In the genomic region with DNA sequence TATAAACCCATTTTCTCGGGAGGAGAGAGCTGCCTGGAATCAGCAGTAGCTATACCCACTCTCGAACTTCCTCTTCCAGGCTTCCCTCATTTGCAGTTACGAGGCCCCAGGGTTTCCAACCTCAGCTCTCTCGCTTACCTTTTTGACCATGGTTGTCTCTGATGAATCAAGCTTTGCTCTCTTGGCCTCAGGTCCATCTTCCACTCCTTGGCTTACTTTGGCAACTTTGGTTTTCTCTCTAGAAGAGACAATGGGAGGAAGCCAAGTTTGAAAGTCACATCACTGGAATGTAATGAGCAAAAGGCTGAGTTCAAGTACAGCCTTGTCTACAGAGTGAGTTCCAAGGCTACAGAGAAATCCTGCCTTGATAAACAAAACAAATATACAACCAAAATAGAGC, we compare ENCODE assay signal across 19 mouse cellular contexts. TPM values are rescaled to one million over a fixed set of nuclear protein-coding genes. Genes with fewer than 3 reads are reported as not detected.
DNase-seq lines count a peak whose midpoint lies in the region; ATAC-seq and TF ChIP-seq lines count a peak whose summit lies in the region.
"Had no signal": no experiment of that assay in that cellular context is flagged by ENCODE, and none has a peak within 500 bp of the region (broad histone marks: within the 10 kb centered on the region; RNA-seq: fewer than 3 reads in every experiment).

No protein-coding gene starts in this region.

- no peak for ATAC-seq in forebrain, embryonic 12.5 days (ENCODE audit: low FRiP score)
- ATAC-seq in forebrain, postnatal 0 days = no peak
- no peak for ATAC-seq in kidney, embryonic 15.5 days (replicated peaks; ENCODE audit: low FRiP score)
- no peak for ATAC-seq in intestine, postnatal 0 days

- no peaks in the 10 kb centered on the region for H3K9me3 ChIP-seq in forebrain, embryonic 12.5 days
- no peaks in the 10 kb centered on the region for H3K9me3 ChIP-seq in forebrain, postnatal 0 days (ENCODE audit: low read length)
- no peaks in the 10 kb centered on the region for H3K9me3 ChIP-seq in kidney, embryonic 15.5 days (replicated peaks)
- no peaks in the 10 kb centered on the region for H3K9me3 ChIP-seq in ES-Bruce4 (replicated peaks; ENCODE audit: control insufficient read depth, insufficient read depth, low read length, poor library complexity, severe bottlenecking)
- H3K9me3 ChIP-seq in intestine, postnatal 0 days (ENCODE audit: control insufficient read depth) = no peaks in the 10 kb centered on the region
- no peaks in the 10 kb centered on the region for H3K9me3 ChIP-seq in hindbrain, embryonic 10.5 days
- H3K9me3 ChIP-seq: embryonic facial prominence, embryonic 10.5 days; limb, embryonic 10.5 days; liver, embryonic 13.5 days; neural tube, embryonic 12.5 days had no signal

- peaks cover 86% of the 10 kb centered on the region for H3K36me3 ChIP-seq in forebrain, embryonic 12.5 days (replicated peaks)
- H3K36me3 ChIP-seq in forebrain, postnatal 0 days (ENCODE audit: insufficient read depth) = peaks cover 51% of the 10 kb centered on the region
- peaks cover 96% of the 10 kb centered on the region for H3K36me3 ChIP-seq in kidney, embryonic 15.5 days
- peaks cover 88% of the 10 kb centered on the region for H3K36me3 ChIP-seq in ES-Bruce4 (ENCODE audit: control insufficient read depth, insufficient read depth, low read length, poor library complexity, severe bottlenecking)
- peaks cover 25% of the 10 kb centered on the region for H3K36me3 ChIP-seq in intestine, postnatal 0 days (ENCODE audit: control insufficient read depth, insufficient read depth)
- H3K36me3 ChIP-seq in hindbrain, embryonic 10.5 days = peaks cover 98% of the 10 kb centered on the region

- no peak for TF ChIP-seq CTCF in forebrain, postnatal 0 days (IDR thresholded peaks at IDR 0.05; ENCODE audit: low read depth)
- TF ChIP-seq CTCF in ES-Bruce4 (IDR thresholded peaks at IDR 0.05; ENCODE audit: low read depth, low read length) = no peak
- no peak for TF ChIP-seq CTCF in intestine, postnatal 0 days (IDR thresholded peaks at IDR 0.05; ENCODE audit: low read depth)

- no peak overlapping the region for H3K4me3 ChIP-seq in forebrain, embryonic 12.5 days (replicated peaks)
- H3K4me3 ChIP-seq in forebrain, postnatal 0 days (ENCODE audit: low read depth, low read length) = no peak overlapping the region
- H3K4me3 ChIP-seq in kidney, embryonic 15.5 days (replicated peaks) = no peak overlapping the region
- H3K4me3 ChIP-seq in ES-Bruce4 (ENCODE audit: low read depth, low read length) = no peak overlapping the region
- H3K4me3 ChIP-seq in intestine, postnatal 0 days (ENCODE audit: low read depth, low read length) = no peak overlapping the region
- H3K4me3 ChIP-seq in hindbrain, embryonic 10.5 days = no peak overlapping the region
- H3K4me3 ChIP-seq: embryonic facial prominence, embryonic 10.5 days; erythroblast, embryonic 14.5 days; layer of hippocampus, adult 2 months; limb, embryonic 10.5 days; liver, embryonic 13.5 days; neural tube, embryonic 12.5 days had no signal

- no peak for DNase-seq in forebrain, postnatal 0 days
- peak; percentile 17 to 26 for DNase-seq in kidney, postnatal 36 days
- no peak for DNase-seq in ovary, adult 18-20 months (ENCODE audit: low spot score)
- no peak for DNase-seq in hindbrain, embryonic 10.5 days (ENCODE audit: low spot score)
- DNase-seq: cerebellum, postnatal 36 days; gastrocnemius, postnatal 14 days; liver, embryonic 13.5 days; right cerebral cortex, postnatal 14 days; thymus, adult 2 months had no signal

- 75% methylated on average over 4 of the region's 4 CpGs for WGBS in forebrain, embryonic 12.5 days
- 80% methylated on average over 4 of the region's 4 CpGs for WGBS in forebrain, postnatal 0 days
- WGBS in kidney, embryonic 15.5 days = 57% methylated on average over 4 of the region's 4 CpGs
- 67% methylated on average over 4 of the region's 4 CpGs for WGBS in intestine, postnatal 0 days
- WGBS in hindbrain, embryonic 10.5 days = 82% methylated on average over 4 of the region's 4 CpGs

- no peak for TF ChIP-seq POLR2A in ES-Bruce4 (IDR thresholded peaks at IDR 0.05; ENCODE audit: insufficient read depth, low read length)

- peak overlapping the region; percentile 79; the same call in 1 of the 2 replicates for H3K27ac ChIP-seq in forebrain, embryonic 12.5 days
- no peak overlapping the region for H3K27ac ChIP-seq in forebrain, postnatal 0 days (ENCODE audit: low read depth, low read length)
- H3K27ac ChIP-seq in kidney, embryonic 15.5 days = no peak overlapping the region
- H3K27ac ChIP-seq in ES-Bruce4 (ENCODE audit: insufficient read depth, low read length) = peak overlapping the region; percentile 79
- H3K27ac ChIP-seq in intestine, postnatal 0 days (ENCODE audit: low read depth, low read length) = peak overlapping the region; percentile 87
- H3K27ac ChIP-seq in hindbrain, embryonic 10.5 days = no peak overlapping the region
- H3K27ac ChIP-seq: embryonic facial prominence, embryonic 10.5 days; hindbrain, embryonic 14.5 days; layer of hippocampus, adult 2 months; liver, embryonic 13.5 days had no signal

- H3K4me2 ChIP-seq in forebrain, embryonic 12.5 days = no peak overlapping the region
- no peak overlapping the region for H3K4me2 ChIP-seq in forebrain, postnatal 0 days (ENCODE audit: low read depth)
- H3K4me2 ChIP-seq in kidney, embryonic 15.5 days = no peak overlapping the region
- no peak overlapping the region for H3K4me2 ChIP-seq in intestine, postnatal 0 days (replicated peaks; ENCODE audit: low read depth)
- H3K4me2 ChIP-seq: hindbrain, embryonic 14.5 days; liver, embryonic 13.5 days; neural tube, embryonic 12.5 days had no signal

- no peak overlapping the region for H3K9ac ChIP-seq in forebrain, embryonic 12.5 days
- H3K9ac ChIP-seq in forebrain, postnatal 0 days = no peak overlapping the region
- H3K9ac ChIP-seq in kidney, embryonic 15.5 days = no peak overlapping the region
- no peak overlapping the region for H3K9ac ChIP-seq in ES-Bruce4 (ENCODE audit: low read depth, poor library complexity, severe bottlenecking)
- no peak overlapping the region for H3K9ac ChIP-seq in intestine, postnatal 0 days (ENCODE audit: low read depth, low read length)
- H3K9ac ChIP-seq: hindbrain, embryonic 14.5 days; liver, embryonic 13.5 days; neural tube, embryonic 12.5 days had no signal

- no peak for TF ChIP-seq EP300 in ES-Bruce4 (IDR thresholded peaks at IDR 0.05; ENCODE audit: insufficient read depth, low read depth, low read length)

- no peaks in the 10 kb centered on the region for H3K27me3 ChIP-seq in forebrain, embryonic 12.5 days
- no peaks in the 10 kb centered on the region for H3K27me3 ChIP-seq in forebrain, postnatal 0 days (ENCODE audit: insufficient read depth, low read length)
- no peaks in the 10 kb centered on the region for H3K27me3 ChIP-seq in kidney, embryonic 15.5 days
- H3K27me3 ChIP-seq in ES-Bruce4 (ENCODE audit: control insufficient read depth, insufficient read depth, low read length, poor library complexity, severe bottlenecking) = no peaks in the 10 kb centered on the region
- no peaks in the 10 kb centered on the region for H3K27me3 ChIP-seq in intestine, postnatal 0 days (replicated peaks; ENCODE audit: control insufficient read depth, insufficient read depth, low read length)
- peaks cover 33% of the 10 kb centered on the region for H3K27me3 ChIP-seq in hindbrain, embryonic 10.5 days (ENCODE audit: insufficient read depth, poor library complexity, severe bottlenecking)
- H3K27me3 ChIP-seq: liver, embryonic 13.5 days; neural tube, embryonic 12.5 days had no signal

- H3K4me1 ChIP-seq in forebrain, embryonic 12.5 days = peaks cover 30% of the 10 kb centered on the region
- H3K4me1 ChIP-seq in forebrain, postnatal 0 days (ENCODE audit: insufficient read depth) = no peaks in the 10 kb centered on the region
- no peaks in the 10 kb centered on the region for H3K4me1 ChIP-seq in kidney, embryonic 15.5 days
- peaks cover 2% of the 10 kb centered on the region for H3K4me1 ChIP-seq in ES-Bruce4 (ENCODE audit: control insufficient read depth, insufficient read depth, low read length)
- H3K4me1 ChIP-seq in intestine, postnatal 0 days (replicated peaks; ENCODE audit: control insufficient read depth, insufficient read depth, low read length) = peaks cover 8% of the 10 kb centered on the region; the same call in 1 of the 2 replicates
- H3K4me1 ChIP-seq in hindbrain, embryonic 10.5 days (replicated peaks) = peaks cover 33% of the 10 kb centered on the region

RNA-seq across cellular contexts. Expression of a gene that starts 20.9 kb away (rescaled TPM):
- 403 and 415 TPM in 2 replicates for polyA plus RNA-seq in forebrain, embryonic 12.5 days (2016; fragmentation: Nextera tagmentation; extraction: Ambion mirVana)
- 114 and 122 TPM in 2 replicates for total RNA-seq in forebrain, postnatal 0 days (2014; rRNA removed)
- 197 and 211 TPM in 2 replicates for polyA plus RNA-seq in forebrain, postnatal 0 days (2015; fragmentation: Nextera tagmentation; extraction: Ambion mirVana)
- 327 and 334 TPM in 2 replicates for polyA plus RNA-seq in kidney, embryonic 15.5 days (2015; fragmentation: Nextera tagmentation; extraction: Ambion mirVana)
- polyA plus RNA-seq in ES-Bruce4 (2011; ENCODE audit: insufficient read depth, insufficient read length, low read depth, missing spikeins) = 256 and 263 TPM in 2 replicates
- polyA plus RNA-seq in intestine, postnatal 0 days (2015; fragmentation: Nextera tagmentation; extraction: Ambion mirVana) = 90.7 and 91.5 TPM in 2 replicates
- polyA plus RNA-seq in hindbrain, embryonic 10.5 days (2016; fragmentation: Nextera tagmentation; extraction: Ambion mirVana) = 371 and 455 TPM in 2 replicates

RNA-seq across cellular contexts. Expression of a gene that starts 34.0 kb away (rescaled TPM):
- polyA plus RNA-seq in forebrain, embryonic 12.5 days (2016; fragmentation: Nextera tagmentation; extraction: Ambion mirVana) = 25.5 and 27.0 TPM in 2 replicates
- total RNA-seq in forebrain, postnatal 0 days (2014; rRNA removed) = 36.7 and 57.5 TPM in 2 replicates
- 9.4 and 11.0 TPM in 2 replicates for polyA plus RNA-seq in forebrain, postnatal 0 days (2015; fragmentation: Nextera tagmentation; extraction: Ambion mirVana)
- 15.5 and 17.1 TPM in 2 replicates for polyA plus RNA-seq in kidney, embryonic 15.5 days (2015; fragmentation: Nextera tagmentation; extraction: Ambion mirVana)
- polyA plus RNA-seq in ES-Bruce4 (2011; ENCODE audit: insufficient read depth, insufficient read length, low read depth, missing spikeins) = 48.3 and 51.2 TPM in 2 replicates
- polyA plus RNA-seq in intestine, postnatal 0 days (2015; fragmentation: Nextera tagmentation; extraction: Ambion mirVana) = 12.9 and 13.5 TPM in 2 replicates
- 20.5 and 23.0 TPM in 2 replicates for polyA plus RNA-seq in hindbrain, embryonic 10.5 days (2016; fragmentation: Nextera tagmentation; extraction: Ambion mirVana)

RNA-seq across cellular contexts. Expression of a gene that starts 58.5 kb away (rescaled TPM):
- polyA plus RNA-seq in forebrain, embryonic 12.5 days (2016; fragmentation: Nextera tagmentation; extraction: Ambion mirVana) = 12.8 and 14.6 TPM in 2 replicates
- 41.2 and 57.8 TPM in 2 replicates for total RNA-seq in forebrain, postnatal 0 days (2014; rRNA removed)
- 40.0 and 40.2 TPM in 2 replicates for polyA plus RNA-seq in forebrain, postnatal 0 days (2015; fragmentation: Nextera tagmentation; extraction: Ambion mirVana)
- polyA plus RNA-seq in kidney, embryonic 15.5 days (2015; fragmentation: Nextera tagmentation; extraction: Ambion mirVana) = 12.3 and 12.4 TPM in 2 replicates
- 38.5 and 38.7 TPM in 2 replicates for polyA plus RNA-seq in ES-Bruce4 (2011; ENCODE audit: insufficient read depth, insufficient read length, low read depth, missing spikeins)
- 6.6 and 7.0 TPM in 2 replicates for polyA plus RNA-seq in intestine, postnatal 0 days (2015; fragmentation: Nextera tagmentation; extraction: Ambion mirVana)
- 17.6 and 19.1 TPM in 2 replicates for polyA plus RNA-seq in hindbrain, embryonic 10.5 days (2016; fragmentation: Nextera tagmentation; extraction: Ambion mirVana)

Comparison
In these comparisons a context has a peak if more than half of its experiments do, and no peak if none do; other contexts are left out.
1. H3K27ac ChIP-seq: peak in forebrain, embryonic 12.5 days (single experiment), ES-Bruce4 (single experiment) and intestine, postnatal 0 days (single experiment); none in forebrain, postnatal 0 days (single experiment), kidney, embryonic 15.5 days (single experiment) and hindbrain, embryonic 10.5 days (single experiment).
2. DNase-seq: peak in kidney, postnatal 36 days (2 of 2); none in forebrain, postnatal 0 days (single experiment), ovary, adult 18-20 months (single experiment) and hindbrain, embryonic 10.5 days (single experiment).